Mouse (Mus musculus) cortical plate, adult 2 months (tissue): ENCODE results near the gene Sar1b. TPM values are rescaled to one million over a fixed set of nuclear protein-coding genes. Genes with fewer than 3 reads are reported as not detected.

Source experiments
- H3K27ac ChIP-seq: fragments of 200-500 bp; 2 replicates; pipeline ENCODE4 v1.5.1; 2012; ENCODE audit warnings: low read length, control low read depth, inconsistent platforms; ENCODE audit not compliant: insufficient read depth
- H3K4me1 ChIP-seq: fragments of 200-500 bp; 2 replicates; pipeline ENCODE4 v1.6.1; 2011; ENCODE audit warnings: low read length; ENCODE audit not compliant: control insufficient read depth, insufficient read depth
- H3K4me3 ChIP-seq: fragments of 200-500 bp; 2 replicates; pipeline ENCODE4 v1.5.1; 2011; ENCODE audit warnings: mild to moderate bottlenecking, low read length, control low read depth; ENCODE audit not compliant: insufficient read depth
- CTCF ChIP-seq: fragments of 200-500 bp; IDR thresholded peaks from 2 replicates; pipeline ENCODE4 v1.5.1; 2011; ENCODE audit warnings: mild to moderate bottlenecking, control low read depth, low read length; ENCODE audit not compliant: insufficient read depth; ENCODE audit errors: extremely low read depth
- POLR2A ChIP-seq: fragments of 200-500 bp; IDR thresholded peaks from 2 replicates; pipeline ENCODE4 v1.6.1; 2011; ENCODE audit warnings: mild to moderate bottlenecking, low read length, control low read depth; ENCODE audit not compliant: insufficient read depth; ENCODE audit errors: extremely low read depth
- polyA plus RNA-seq: library from polyadenylated mRNA; depleted of rRNA; stranded (reverse); fragments of >200 nt; gene quantifications from 2 replicates; pipeline ENCODE4 v1.2.3, GENCODE M21; 2012

Gene Sar1b
- polyA plus RNA-seq, 1 experiment, result 100 TPM

DNA sequence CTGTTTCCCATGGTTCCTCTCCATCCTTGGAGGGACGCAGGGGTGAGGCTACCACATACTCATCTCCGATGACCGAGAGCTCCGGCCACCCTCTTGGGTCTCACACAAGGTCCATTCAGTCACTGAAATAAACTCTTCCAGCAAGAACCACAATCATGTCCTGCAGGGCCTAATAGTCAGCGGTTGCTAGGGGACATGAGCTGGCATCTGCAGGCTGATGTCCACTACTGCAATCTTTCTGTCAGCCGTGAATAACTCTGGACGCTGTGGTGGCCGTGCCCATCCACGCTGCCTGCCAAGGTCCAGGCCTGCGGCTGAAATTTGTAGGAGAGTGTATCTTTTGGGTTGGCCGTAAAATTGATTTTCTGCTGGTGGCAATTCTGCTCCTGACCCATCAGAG lies 59.8 kb downstream of the Sar1b start:
- Histone ChIP-seq H3K27ac (no peak overlapping the region), H3K4me3 (no peak overlapping the region), H3K4me1 (no peaks in the 10 kb centered on the region)
- TF ChIP-seq POLR2A (no peak), CTCF (no peak)

DNA sequence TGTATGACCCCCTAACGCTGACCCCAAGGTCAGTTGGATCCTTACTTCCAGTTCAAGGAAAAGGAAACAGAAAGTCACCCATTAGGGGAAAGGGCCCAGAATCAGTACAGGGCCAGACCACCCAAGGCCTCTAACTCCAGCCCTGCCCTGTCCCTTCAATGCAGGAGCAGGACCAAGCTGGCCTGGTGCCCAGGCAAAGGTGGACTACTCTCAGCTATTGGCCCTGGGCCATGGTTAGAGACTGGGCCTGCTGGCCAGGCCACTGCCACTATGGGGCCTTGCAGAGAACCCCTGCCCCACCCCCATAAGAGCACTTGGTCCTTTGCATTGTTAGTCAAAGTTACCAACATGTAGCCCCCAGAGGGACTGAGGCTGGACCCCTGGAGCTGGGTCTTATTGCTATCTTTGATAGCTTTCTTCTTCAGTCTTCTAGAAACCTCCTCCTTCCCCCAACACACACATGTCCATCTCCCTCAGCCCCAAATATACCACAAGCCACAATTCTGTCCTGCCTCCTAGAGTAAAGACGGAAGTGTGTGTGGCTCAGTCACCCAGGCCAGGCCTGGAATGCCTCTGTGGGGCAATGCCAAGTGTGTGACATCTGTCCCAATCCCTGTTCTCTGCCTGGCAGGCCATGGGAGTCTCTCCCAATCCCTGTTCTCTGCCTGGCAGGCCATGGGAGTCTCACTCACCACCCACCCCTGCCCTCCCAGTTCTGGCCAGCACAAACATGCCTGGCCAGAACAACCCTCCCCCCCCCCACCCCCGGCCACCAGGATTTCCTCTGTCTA lies 60.7 kb downstream of the Sar1b start:
- H3K4me1 ChIP-seq, result no peaks in the 10 kb centered on the region
- TF ChIP-seq CTCF (no peak), POLR2A (no peak)
- H3K27ac ChIP-seq, result no peak overlapping the region
- no peak overlapping the region for H3K4me3 ChIP-seq

GRCm38 (mm10) chr11:51824867-51825424 lies 61.5 kb downstream of the Sar1b start:
- no peak overlapping the region for H3K4me3 ChIP-seq
- no peaks in the 10 kb centered on the region for H3K4me1 ChIP-seq
- no peak for TF ChIP-seq POLR2A
- TF ChIP-seq CTCF, result no peak
- no peak overlapping the region for H3K27ac ChIP-seq

GRCm38 (mm10) chr11:51831962-51832909 lies 68.7 kb downstream of the Sar1b start:
- Histone ChIP-seq H3K4me3 (no peak overlapping the region), H3K27ac (no peak overlapping the region), H3K4me1 (peaks cover 3% of the 10 kb centered on the region; the same call in 1 of the 2 replicates)
- TF ChIP-seq POLR2A, result no peak
- TF ChIP-seq CTCF, result no peak

DNA sequence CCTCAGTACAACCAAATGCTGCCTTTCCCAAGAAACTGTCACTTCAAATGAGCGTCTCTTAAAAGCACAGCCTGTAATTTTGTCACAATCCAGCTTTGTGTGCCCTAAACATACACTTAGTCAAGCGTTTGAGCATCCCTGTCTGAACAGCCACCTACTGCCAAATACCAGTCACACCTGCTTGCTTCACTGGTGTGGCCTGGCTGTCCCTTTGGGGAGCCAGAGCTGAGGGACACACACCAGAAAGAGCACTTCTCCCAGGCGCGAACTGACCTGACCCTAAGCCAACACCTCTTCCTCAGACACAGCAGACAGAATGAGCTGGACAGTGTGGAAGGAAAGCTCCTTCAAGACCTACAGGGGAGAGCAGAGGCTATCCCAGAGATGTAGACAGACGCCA lies 69.5 kb downstream of the Sar1b start:
- peaks cover 3% of the 10 kb centered on the region; the same call in 1 of the 2 replicates for H3K4me1 ChIP-seq
- TF ChIP-seq POLR2A, result no peak
- TF ChIP-seq CTCF, result no peak
- no peak overlapping the region for H3K27ac ChIP-seq
- H3K4me3 ChIP-seq, result no peak overlapping the region

DNA sequence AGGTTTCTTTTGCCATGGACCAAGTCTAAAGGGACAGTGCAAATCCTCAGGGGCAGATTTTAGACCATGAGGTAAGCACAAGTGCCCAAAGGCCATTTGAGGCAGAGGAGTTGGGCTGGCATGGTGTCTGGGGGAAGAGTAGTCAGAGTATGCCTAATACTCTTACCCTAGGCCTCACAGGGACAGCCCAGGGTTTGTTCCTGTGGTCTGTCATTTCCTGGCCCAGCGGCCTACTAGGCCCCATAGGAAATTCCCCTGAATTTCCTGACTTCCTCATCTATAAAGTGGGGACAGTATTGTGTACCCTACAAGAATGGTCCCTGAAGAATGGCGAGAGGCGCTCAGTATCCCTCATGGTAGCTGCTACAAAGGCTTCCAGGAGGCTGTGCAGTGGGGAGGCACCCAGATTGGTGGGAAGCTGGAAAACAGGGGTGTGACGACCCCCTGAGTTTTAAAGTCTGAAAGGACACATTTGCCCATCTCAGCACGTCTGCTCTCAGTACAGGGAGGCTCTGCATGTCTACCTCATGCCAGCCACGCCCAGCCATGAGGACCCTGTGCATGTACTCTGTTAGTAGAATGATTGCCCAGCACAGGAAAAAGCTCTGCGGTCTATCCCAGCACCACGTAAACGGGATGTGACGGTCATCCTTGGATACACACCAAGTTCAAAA lies 70.0 kb downstream of the Sar1b start:
- H3K27ac ChIP-seq, result no peak overlapping the region
- peaks cover 3% of the 10 kb centered on the region; the same call in 1 of the 2 replicates for H3K4me1 ChIP-seq
- H3K4me3 ChIP-seq, result no peak overlapping the region
- no peak for TF ChIP-seq CTCF
- no peak for TF ChIP-seq POLR2A

DNA sequence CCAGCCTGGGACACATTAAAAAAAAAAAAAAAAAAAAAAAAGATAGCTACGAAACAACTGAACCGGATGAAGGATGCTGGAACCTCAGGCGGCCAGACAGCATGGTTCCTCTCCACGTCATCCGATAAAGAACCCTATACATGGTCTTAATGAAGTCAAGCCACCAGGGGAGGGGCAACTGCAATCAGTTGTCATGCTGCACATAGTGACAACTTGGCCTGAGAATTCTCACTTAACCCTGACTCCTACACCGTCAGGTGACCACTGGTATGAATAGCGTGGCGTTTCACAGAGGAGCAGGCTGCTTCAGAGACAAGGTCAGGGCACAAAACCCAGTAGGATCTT lies 70.6 kb downstream of the Sar1b start:
- peaks cover 3% of the 10 kb centered on the region; the same call in 1 of the 2 replicates for H3K4me1 ChIP-seq
- no peak overlapping the region for H3K4me3 ChIP-seq
- H3K27ac ChIP-seq, result no peak overlapping the region
- TF ChIP-seq CTCF (no peak), POLR2A (no peak)

GRCm38 (mm10) chr11:51835598-51835997 lies 72.1 kb downstream of the Sar1b start:
- H3K4me3 ChIP-seq, result no peak overlapping the region
- peaks cover 3% of the 10 kb centered on the region; the same call in 1 of the 2 replicates for H3K4me1 ChIP-seq
- TF ChIP-seq CTCF (no peak), POLR2A (no peak)
- H3K27ac ChIP-seq, result no peak overlapping the region

DNA sequence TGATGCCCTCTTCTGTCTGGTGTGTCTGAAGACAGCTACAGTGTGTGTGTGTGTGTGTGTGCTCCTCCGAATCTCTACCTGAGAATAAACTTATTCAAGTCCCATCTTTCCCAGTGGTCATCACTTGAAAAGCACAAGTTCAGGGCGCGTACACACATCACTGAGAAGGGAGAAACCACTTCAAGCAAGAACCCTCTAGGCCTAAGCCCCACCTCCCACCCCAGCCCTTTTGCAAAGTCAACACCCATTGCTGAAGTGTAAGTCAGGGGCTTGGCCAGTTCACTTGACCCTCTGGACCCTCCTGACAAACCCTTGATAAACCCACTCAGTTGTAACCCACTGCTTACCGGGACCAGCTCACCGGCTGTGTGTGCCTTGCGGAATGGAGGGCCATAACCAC lies 73.0 kb downstream of the Sar1b start:
- H3K27ac ChIP-seq, result no peak overlapping the region
- H3K4me3 ChIP-seq, result no peak overlapping the region
- H3K4me1 ChIP-seq, result peaks cover 3% of the 10 kb centered on the region; the same call in 1 of the 2 replicates
- no peak for TF ChIP-seq POLR2A
- TF ChIP-seq CTCF, result no peak
